Mouse (Mus musculus): ENCODE measurements around the gene Slc44a3. TPM values are rescaled to one million over a fixed set of nuclear protein-coding genes. Genes with fewer than 3 reads are reported as not detected.

Slc44a3 gene
- polyA plus RNA-seq, 1 experiment from 2014 or later: 1.0 TPM

- no peaks in the 10 kb centered on the region for H3K36me3 ChIP-seq
- H3K4me2 ChIP-seq: no peak overlapping the region
- peaks cover 8% of the 10 kb centered on the region for H3K4me1 ChIP-seq (replicated peaks)
- no peaks in the 10 kb centered on the region for H3K9me3 ChIP-seq
- no peak overlapping the region for H3K27ac ChIP-seq (replicated peaks)
- H3K4me3 ChIP-seq: no peak overlapping the region
- H3K9ac ChIP-seq: no peak overlapping the region
- no peak for ATAC-seq (ENCODE audit: low FRiP score, low read depth)
- 84% methylated on average over 10 of the region's 10 CpGs for whole genome bisulfite sequencing
- no peaks in the 10 kb centered on the region for H3K27me3 ChIP-seq
These were observed 65.1 kb downstream of the Slc44a3 start for GRCm38 (mm10) chr3:121467094-121467552.

DNA sequence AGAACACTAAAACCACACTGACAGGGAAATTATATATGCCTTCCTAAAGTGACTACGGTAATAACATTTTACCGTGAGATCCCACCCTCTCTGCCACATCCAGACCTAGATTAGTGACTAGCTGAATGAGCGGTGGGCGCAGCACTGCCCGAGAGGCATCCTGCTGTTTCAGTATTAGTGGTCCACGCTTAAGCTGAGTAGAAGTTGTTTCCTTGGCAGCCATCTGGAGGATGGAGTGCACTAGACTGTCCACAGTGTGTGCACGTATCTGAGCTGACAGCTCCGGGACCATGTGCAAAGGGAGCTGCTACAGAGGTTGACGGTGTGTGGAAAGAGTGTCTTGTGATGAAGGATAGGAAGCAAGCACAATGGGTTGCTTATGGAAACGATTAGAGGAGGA, 66.4 kb downstream of the Slc44a3 start:
- peaks cover 8% of the 10 kb centered on the region for H3K4me1 ChIP-seq (replicated peaks)
- no peak overlapping the region for H3K4me3 ChIP-seq
- H3K27ac ChIP-seq (replicated peaks): 0 out of 2 replicates have a peak overlapping the region, but pooled peaks have one; percentile 77
- no peak overlapping the region for H3K9ac ChIP-seq
- WGBS: 51% methylated on average over 10 of the region's 10 CpGs
- H3K9me3 ChIP-seq: no peaks in the 10 kb centered on the region
- no peak overlapping the region for H3K4me2 ChIP-seq
- H3K36me3 ChIP-seq: no peaks in the 10 kb centered on the region
- H3K27me3 ChIP-seq: no peaks in the 10 kb centered on the region
- ATAC-seq (ENCODE audit: low FRiP score, low read depth): peak; percentile 32; the same call in 1 of the 2 replicates

DNA sequence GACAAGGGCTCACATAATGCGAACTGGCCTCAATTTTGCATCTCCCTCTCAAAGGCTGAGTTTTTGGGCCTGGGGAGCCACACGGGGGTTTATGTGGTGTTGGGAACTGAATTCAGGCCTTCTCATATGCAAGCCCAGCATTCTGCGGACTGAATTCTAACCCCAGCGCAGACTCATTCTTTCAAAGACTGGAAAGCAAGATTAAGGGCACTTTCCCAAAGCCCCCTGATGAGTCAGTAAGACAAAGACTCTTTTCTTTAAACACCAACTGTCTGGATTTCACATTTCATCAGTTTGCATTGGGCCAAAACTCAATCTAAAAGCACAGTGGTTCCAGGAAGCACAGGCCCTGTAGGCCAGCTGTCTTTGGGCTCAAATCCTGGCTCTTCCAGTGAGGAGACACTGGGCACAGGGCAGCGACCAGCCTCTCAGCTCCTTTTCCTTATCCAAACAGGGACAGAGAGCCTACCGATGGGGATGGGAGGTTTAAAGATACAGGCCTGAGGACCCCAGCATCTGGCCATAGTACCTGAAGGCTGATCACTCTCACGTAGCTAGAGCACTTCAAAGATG, 67.4 kb downstream of the Slc44a3 start:
- H3K27ac ChIP-seq (replicated peaks): peak overlapping the region; percentile 77
- H3K4me1 ChIP-seq (replicated peaks): peaks cover 8% of the 10 kb centered on the region
- H3K27me3 ChIP-seq: no peaks in the 10 kb centered on the region
- H3K36me3 ChIP-seq: no peaks in the 10 kb centered on the region
- no peak overlapping the region for H3K4me2 ChIP-seq
- no peak overlapping the region for H3K9ac ChIP-seq
- 35% methylated on average over 7 of the region's 7 CpGs for WGBS
- no peaks in the 10 kb centered on the region for H3K9me3 ChIP-seq
- ATAC-seq (ENCODE audit: low FRiP score, low read depth): no peak
- no peak overlapping the region for H3K4me3 ChIP-seq

- no peak overlapping the region for H3K9ac ChIP-seq
- no peak for ATAC-seq (ENCODE audit: low FRiP score, low read depth)
- no peak overlapping the region for H3K4me3 ChIP-seq
- H3K36me3 ChIP-seq: peaks cover 8% of the 10 kb centered on the region
- H3K9me3 ChIP-seq: no peaks in the 10 kb centered on the region
- 91% methylated on average over 3 of the region's 3 CpGs for WGBS
- H3K27ac ChIP-seq (replicated peaks): no peak overlapping the region
- H3K4me2 ChIP-seq: no peak overlapping the region
- H3K4me1 ChIP-seq (replicated peaks): no peaks in the 10 kb centered on the region
- no peaks in the 10 kb centered on the region for H3K27me3 ChIP-seq
These were observed 69.4 kb downstream of the Slc44a3 start for GRCm38 (mm10) chr3:121462782-121463181.

DNA sequence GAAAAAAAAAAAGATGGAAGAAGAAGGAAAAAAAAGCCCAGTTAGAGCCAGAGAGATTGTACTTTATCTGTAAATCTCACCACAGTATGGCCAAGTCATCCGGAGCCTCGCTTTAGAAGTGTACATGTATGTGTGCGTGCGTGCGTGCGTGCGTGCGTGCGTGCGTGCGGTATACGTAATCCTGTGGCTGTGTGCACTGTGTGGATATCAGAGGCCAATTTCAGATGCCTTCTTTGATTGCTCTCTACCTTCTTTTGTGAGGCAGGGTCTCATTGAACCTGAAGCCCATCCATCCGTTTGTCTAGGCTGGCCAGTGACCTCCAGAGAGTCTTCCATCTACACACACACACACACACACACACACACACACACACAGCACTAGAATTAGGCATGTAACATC, 70.7 kb downstream of the Slc44a3 start:
- Histone ChIP-seq H3K4me1 (replicated peaks) (no peaks in the 10 kb centered on the region), H3K4me3 (no peak overlapping the region), H3K9me3 (no peaks in the 10 kb centered on the region), H3K27ac (replicated peaks) (no peak overlapping the region), H3K9ac (no peak overlapping the region), H3K36me3 (peaks cover 20% of the 10 kb centered on the region), H3K4me2 (no peak overlapping the region), H3K27me3 (no peaks in the 10 kb centered on the region)
- ATAC-seq (ENCODE audit: low FRiP score, low read depth): no peak
- WGBS: 92% methylated on average over 13 of the region's 13 CpGs

DNA sequence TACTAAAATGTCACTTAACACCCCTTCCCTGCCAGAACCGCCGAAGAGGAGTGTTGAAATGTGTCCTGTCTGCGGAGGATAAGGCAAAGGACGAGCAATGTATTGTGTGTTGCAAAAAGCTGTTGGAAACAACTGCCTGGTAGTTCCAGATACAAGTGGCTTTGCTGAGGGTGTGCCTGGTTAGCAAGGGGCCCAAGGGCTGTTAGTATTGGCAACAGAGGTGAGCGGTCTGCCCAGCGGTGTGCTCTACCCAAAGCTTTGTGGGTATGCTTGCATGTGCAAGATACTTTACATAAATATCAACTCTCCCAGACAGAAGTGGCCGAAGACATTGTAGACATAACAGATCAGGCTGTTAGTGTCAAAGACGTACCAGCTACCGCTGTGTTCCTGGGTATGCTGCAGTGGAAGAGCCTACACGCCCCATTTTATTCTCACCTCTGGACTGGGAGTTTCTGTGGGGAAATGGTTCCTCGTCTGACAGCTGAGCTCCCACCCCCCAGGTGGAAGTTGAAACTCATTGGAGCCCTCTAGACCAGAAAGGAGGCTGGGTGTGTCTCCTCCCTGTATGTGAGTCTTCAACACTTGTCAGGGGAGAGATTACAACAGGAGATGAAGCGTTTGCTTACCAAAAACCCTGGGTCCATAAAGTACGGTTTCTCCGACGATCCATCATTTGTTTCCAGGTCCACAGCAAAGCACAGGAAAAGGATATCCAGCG, 71.6 kb downstream of the Slc44a3 start:
- Histone ChIP-seq H3K36me3 (peaks cover 29% of the 10 kb centered on the region), H3K4me2 (no peak overlapping the region)

GRCm38 (mm10) chr3:121458545-121459492, 73.4 kb downstream of the Slc44a3 start:
- no peaks in the 10 kb centered on the region for H3K27me3 ChIP-seq
- no peak overlapping the region for H3K4me3 ChIP-seq
- H3K27ac ChIP-seq (replicated peaks): no peak overlapping the region
- no peak for ATAC-seq (ENCODE audit: low FRiP score, low read depth)
- H3K4me1 ChIP-seq (replicated peaks): no peaks in the 10 kb centered on the region
- H3K9me3 ChIP-seq: no peaks in the 10 kb centered on the region
- peaks cover 37% of the 10 kb centered on the region for H3K36me3 ChIP-seq
- 82% methylated on average over 14 of the region's 14 CpGs for WGBS
- H3K4me2 ChIP-seq: no peak overlapping the region
- no peak overlapping the region for H3K9ac ChIP-seq

More for the DNA sequence above, 71.6 kb downstream of the Slc44a3 start:
- WGBS: 88% methylated on average over 16 of the region's 16 CpGs
- H3K4me3 ChIP-seq: no peak overlapping the region
- no peak overlapping the region for H3K27ac ChIP-seq (replicated peaks)
- no peaks in the 10 kb centered on the region for H3K27me3 ChIP-seq
- no peak; the same call in 1 of the 2 replicates for ATAC-seq (ENCODE audit: low FRiP score, low read depth)
- H3K9me3 ChIP-seq: no peaks in the 10 kb centered on the region
- H3K4me1 ChIP-seq (replicated peaks): no peaks in the 10 kb centered on the region
- H3K9ac ChIP-seq: no peak overlapping the region

GRCm38 (mm10) chr3:121451404-121451803, 80.8 kb downstream of the Slc44a3 start:
- H3K4me2 ChIP-seq: no peak overlapping the region
- no peak overlapping the region for H3K27ac ChIP-seq (replicated peaks)
- no peak for ATAC-seq (ENCODE audit: low FRiP score, low read depth)
- H3K9ac ChIP-seq: no peak overlapping the region
- H3K9me3 ChIP-seq: no peaks in the 10 kb centered on the region
- H3K36me3 ChIP-seq: peaks cover 26% of the 10 kb centered on the region
- H3K4me1 ChIP-seq (replicated peaks): peaks cover 18% of the 10 kb centered on the region
- H3K4me3 ChIP-seq: no peak overlapping the region
- WGBS: 71% methylated on average over 10 of the region's 10 CpGs
- no peaks in the 10 kb centered on the region for H3K27me3 ChIP-seq

- Histone ChIP-seq H3K36me3 (peaks cover 10% of the 10 kb centered on the region), H3K27ac (replicated peaks) (no peak overlapping the region), H3K4me3 (no peak overlapping the region), H3K4me2 (no peak overlapping the region), H3K9ac (no peak overlapping the region), H3K4me1 (replicated peaks) (peaks cover 21% of the 10 kb centered on the region), H3K9me3 (no peaks in the 10 kb centered on the region), H3K27me3 (no peaks in the 10 kb centered on the region)
- no peak for ATAC-seq (ENCODE audit: low FRiP score, low read depth)
- WGBS: 84% methylated on average over 8 of the region's 8 CpGs
These were observed 82.7 kb downstream of the Slc44a3 start for GRCm38 (mm10) chr3:121449527-121449926.

GRCm38 (mm10) chr3:121448606-121449005, 83.6 kb downstream of the Slc44a3 start:
- peak overlapping the region; percentile 14 for H3K4me2 ChIP-seq
- H3K27me3 ChIP-seq: no peaks in the 10 kb centered on the region
- H3K4me3 ChIP-seq: no peak overlapping the region
- ATAC-seq (ENCODE audit: low FRiP score, low read depth): peak; percentile 58; the same call in 1 of the 2 replicates
- H3K9ac ChIP-seq: no peak overlapping the region
- no peak overlapping the region; the same call in 1 of the 2 replicates for H3K27ac ChIP-seq (replicated peaks)
- 44% methylated on average over 8 of the region's 8 CpGs for WGBS
- H3K36me3 ChIP-seq: peaks cover 10% of the 10 kb centered on the region
- H3K4me1 ChIP-seq (replicated peaks): peaks cover 26% of the 10 kb centered on the region
- H3K9me3 ChIP-seq: no peaks in the 10 kb centered on the region

DNA sequence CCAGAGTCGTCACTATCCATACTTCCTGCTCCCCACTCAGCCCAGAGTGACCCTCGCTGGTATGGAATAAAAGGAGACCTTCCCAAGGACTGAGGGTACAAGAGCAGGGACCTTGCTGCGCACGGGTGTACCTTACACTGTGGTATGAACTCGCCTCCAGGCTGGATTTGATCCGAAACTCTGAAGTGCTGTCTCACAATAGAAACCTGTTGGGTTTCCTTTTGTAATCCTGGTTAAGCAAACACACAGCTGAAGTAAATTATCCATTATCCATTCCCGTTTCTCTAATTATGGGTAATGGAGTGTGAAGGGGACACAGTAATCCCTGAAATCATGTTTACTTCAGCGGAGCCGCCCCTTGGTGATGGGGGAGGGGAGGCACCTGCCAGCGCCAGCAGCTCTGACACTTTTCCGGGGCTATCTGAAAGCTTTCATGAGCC, 84.2 kb downstream of the Slc44a3 start:
- Histone ChIP-seq H3K27ac (replicated peaks) (peak overlapping the region; percentile 16; the same call in 1 of the 2 replicates), H3K4me3 (no peak overlapping the region), H3K36me3 (peaks cover 10% of the 10 kb centered on the region), H3K4me1 (replicated peaks) (peaks cover 31% of the 10 kb centered on the region), H3K27me3 (no peaks in the 10 kb centered on the region), H3K9me3 (no peaks in the 10 kb centered on the region), H3K4me2 (peak overlapping the region; percentile 14; the same call in 1 of the 2 replicates), H3K9ac (no peak overlapping the region)
- WGBS: 24% methylated on average over 11 of the region's 11 CpGs
- 0 out of 2 replicates have a peak, but pooled peaks have one; percentile 12 for ATAC-seq (ENCODE audit: low FRiP score, low read depth)
